Mouse (Mus musculus): ENCODE measurements around the gene Tmem270.

GRCm38 (mm10) chr5:134913753-134914152, 7.2 kb upstream of the Tmem270 start:
- TF ChIP-seq CHD2 (IDR thresholded peaks at IDR 0.05; ENCODE audit: low read depth, low read length), result no peak
- no peak for TF ChIP-seq ZC3H11A (IDR thresholded peaks at IDR 0.05; ENCODE audit: borderline replicate concordance, low read depth, low read length)
- no peak for TF ChIP-seq HCFC1 (IDR thresholded peaks at IDR 0.05; ENCODE audit: borderline replicate concordance, insufficient read depth, low read length)
- no peak for TF ChIP-seq ZNF384 (IDR thresholded peaks at IDR 0.05; ENCODE audit: low read depth, low read length)
- TF ChIP-seq MAFK (IDR thresholded peaks at IDR 0.05; ENCODE audit: insufficient read depth, low read depth, low read length), result no peak
